Mouse (Mus musculus) thymus, postnatal 14 days (tissue): ENCODE measurements around the gene Lgals2.
A peak's percentile ranks its signal among the peaks of the same experiment; 100 is the strongest.

ENCODE experiments used
- DNase-seq: peaks from one replicate; pipeline ENCODE4 v3.0.0; 2021

The Lgals2 gene

DNA sequence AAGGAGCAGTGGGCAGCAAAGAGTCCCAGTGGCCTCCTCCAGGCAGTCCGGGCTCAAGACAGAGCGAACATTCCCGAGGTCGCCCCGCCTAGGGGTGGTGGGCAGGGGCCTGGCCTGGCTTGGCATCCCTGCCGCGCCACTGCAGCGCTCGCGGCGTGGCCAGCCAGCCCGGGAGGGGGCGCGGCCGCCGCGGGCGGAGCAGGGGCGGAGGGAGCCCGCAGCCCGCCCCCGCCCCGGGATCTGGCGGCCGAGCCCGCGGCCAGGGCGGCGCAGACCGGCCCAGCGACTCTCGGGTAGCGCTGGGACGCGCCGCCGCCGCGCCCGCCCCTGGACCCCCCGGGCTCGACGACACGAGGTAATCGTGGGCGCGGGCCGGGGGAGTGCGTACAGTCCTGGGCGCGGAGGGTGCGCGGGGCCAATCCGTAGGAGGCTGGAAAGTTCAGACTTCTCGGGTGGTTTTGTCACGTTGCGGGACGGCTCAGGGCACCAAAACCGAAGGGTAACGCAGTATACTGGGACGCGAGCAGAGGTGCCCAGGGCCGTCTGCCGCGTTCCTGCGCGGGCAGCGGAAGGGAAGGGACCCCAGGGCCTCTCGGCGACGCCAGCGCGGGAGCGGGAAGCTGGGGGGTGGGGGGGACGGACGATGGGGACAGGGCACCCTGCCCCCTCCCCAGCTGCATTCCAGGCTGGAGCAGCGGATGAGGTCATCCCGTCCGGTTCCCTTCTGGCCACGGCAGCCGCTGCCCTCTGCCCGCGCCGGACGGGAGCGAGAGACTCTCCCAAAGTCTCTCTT lies 12.8 kb downstream of the Lgals2 start, which contains the start of gene Cdc42ep1:
Cdc42ep1 (plus strand) TSS at position 254 of the 793 bp plus-strand sequence.
- no peak for DNase-seq

DNA sequence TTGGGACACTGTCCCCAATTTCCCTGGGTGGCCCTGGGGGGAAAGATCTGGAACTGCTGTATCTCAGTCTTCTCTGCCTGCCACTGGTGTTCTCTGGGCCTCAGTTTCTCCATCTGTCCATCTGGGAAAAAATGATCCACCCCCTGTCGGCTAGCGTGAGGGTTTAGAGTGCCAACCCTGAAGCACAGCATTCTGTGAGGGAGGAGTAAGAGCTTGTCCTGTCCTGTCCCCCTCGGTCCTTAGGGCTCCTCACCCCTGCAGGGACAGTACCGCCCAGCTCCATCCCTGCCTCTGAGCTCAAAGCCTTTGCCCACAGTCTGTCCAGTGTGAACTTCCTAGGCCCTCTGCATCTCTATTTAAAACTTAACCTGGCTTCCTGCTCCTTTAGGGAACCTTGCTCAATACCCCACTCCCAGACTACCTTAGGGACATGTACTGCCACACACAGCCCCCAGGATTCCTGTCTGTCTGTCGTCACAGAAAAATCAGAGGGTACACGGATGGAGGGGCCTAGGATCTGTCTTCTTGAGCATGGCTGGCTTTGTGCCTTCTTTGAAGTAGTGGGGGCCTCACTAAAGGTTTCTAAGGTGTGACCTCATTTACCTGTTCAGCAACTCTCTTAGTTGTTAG lies 14.1 kb downstream of the Lgals2 start:
- DNase-seq = no peak

DNA sequence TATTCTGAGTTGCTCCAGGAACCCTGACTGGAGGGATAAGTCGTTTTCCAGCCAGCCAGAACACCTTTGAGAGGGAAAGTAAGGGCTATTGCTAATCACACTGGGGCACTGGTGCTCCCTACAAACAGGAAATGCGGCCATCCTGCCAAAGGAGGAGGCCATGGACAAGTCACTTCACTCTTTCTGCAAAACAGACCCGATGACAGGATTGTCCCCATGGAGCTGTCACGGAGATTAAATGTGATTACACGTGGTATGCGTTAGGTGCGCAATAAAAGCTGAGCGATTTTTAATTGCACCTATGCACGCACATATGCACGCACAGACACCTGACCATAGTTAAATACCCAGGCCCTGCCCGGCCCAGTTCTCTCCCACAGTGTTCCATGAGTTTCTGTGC lies 14.6 kb downstream of the Lgals2 start:
- DNase-seq = no peak

DNA sequence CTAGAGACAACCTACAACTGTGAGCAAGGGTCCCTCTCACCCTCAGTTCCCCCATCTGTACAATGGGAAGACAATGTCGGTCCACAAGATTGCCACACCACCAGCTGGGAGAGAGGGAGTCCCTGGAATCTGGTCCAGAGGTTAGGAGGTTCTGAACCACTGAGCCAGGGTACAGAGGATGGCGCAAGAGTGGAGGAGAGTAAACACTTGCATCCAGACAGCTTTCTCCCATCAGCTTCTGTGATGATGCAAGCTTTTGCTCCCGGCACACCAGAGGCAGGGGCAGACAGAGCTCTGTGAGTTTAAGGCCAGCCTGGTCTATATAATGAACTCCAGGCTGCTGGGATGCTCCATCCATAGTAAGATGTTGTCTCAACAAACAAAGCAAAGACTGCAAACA lies 15.1 kb downstream of the Lgals2 start:
- DNase-seq = no peak

DNA sequence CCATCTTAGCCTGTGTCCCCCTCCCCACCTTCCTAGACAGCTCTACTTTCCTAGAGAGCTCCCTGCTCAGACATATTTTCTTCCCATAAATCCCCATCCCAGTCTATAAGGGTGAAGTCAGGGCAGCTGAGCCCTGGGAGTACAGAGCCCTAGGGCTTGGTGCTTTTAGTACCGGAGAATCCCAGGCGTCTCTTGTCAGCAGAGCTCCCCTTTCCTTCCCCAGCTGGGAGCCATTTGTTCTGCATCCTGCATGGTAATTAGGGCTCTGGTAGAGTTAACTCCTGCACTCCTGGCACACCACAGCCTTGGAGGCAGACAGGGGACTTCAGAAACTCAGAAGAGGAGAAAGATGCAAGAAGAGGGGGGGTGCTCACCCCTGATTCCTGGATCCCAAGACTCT lies 15.6 kb downstream of the Lgals2 start:
- no peak for DNase-seq

DNA sequence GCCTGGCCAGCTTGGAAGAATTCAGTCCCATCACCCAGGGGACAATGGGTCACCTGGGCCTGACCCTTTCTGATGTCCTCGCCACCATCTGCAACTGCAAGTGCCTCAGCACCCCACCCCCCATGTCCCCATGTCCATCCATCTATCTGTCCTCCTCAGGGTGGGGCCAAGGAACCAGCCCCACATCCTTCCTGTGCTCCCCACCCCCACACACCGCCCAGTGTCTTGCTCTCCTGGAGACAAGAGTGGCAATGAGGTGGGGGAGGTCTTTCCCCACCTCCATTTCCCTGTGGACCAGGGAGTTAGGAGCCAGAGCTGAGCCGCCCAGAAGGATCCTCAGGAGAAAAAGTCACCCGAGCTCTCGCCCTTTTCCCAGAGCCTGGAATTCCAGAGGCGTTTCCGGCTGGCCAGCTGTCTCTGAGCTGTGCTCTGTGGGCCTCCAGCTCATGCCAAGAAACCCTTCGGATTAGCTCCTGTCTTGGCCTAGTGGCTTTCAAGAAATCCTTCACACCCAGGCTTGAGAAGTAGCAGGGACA lies 19.2 kb downstream of the Lgals2 start:
- no peak for DNase-seq

DNA sequence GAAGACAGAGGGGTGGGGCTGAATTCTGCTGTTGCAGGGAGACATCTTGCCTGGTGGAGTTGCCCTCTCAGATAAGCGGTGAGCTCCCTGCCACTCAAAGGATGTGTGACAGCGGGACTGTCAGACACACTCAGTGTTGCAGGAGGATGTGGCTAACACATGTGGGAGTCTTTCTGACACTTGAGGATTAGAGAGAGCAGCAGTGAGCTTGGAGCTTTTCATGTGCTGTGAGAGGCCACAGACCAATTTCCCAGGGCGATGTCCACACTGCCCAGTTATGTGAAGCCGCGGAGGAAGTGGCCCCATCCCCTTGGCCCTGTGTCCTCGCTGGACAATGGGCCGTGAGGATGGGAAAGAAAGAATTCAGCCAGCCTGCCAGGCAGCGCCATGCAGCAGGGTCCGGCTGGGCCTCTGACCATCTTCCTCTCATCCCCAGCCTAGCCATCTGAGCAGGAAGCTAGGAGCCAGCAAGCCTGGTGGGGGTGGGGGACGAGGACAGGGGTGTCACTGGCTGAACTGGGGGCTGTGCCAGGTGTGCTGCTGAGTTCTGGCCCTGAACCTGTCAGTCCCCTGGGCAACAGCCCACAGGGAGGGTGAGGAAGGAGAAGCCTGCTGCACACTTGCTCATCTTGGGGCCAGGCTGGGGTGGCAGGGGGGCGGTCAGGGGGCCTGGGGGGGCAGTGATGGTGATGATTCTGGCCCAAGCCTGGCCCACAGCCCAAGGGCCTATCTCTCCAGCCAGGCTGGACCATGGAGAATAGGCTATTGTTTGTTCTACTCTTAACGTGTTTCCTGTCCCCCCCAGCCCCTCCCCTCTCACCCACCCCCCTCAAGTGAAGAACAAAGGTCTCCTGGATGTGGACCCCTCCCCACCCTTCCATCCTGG lies 19.9 kb downstream of the Lgals2 start:
- DNase-seq = peak; percentile 38

DNA sequence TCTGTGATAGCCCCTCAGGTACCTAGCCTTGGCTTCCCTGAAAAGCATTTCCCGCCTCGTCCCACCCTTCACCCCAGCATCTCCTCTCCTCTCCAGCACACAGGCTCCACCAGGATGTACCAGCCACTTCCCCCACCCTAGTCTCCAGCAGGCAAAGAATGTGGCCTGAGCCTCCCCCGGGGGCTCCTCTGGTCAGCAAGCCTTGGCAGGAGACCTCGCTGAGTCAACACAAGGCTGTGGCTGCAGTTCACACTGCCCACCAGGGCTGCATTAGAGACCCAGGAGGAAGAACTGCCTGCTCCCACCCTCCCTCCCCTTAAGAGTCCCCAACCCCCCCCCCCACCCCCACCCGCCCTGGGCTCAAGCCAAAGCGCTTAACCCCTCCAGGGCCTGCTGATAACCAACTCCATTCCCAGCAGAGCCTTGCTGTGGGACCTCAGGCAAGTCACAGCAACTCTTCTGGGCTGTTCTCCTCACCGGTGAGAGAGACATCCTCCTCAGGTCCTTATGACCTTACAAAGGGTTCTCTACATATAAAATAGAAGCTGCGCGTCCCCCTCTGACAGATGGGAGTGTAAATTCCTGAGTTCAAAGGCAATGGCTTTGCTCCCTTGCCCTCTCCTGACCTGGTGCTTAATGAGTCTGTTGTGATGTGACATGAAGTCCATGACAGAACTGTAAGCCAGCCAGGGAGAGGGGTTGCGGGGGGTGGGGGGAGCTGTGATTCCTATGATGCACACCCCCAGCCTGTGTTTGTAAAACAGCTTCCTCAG lies 20.9 kb downstream of the Lgals2 start:
- DNase-seq = no peak

DNA sequence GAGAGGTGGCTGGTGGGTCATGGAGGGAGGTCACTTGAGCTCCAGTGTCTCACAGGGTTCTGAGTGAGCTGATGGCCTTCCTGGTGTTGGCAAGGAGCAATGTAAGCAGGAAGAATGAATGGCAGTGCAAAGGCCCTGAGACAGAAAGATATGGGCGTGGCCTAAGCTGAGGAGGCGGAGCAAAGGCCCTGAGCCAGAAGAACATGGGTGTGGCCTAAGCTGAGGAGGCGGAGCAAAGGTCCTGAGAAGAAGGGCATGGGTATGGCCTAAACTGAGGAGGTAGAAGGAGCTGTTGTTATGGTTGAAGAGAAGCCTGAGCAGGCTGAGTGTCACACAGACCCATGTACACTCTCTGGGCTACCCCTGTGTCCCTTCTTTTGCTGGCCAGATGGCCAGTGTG lies 21.7 kb downstream of the Lgals2 start:
- DNase-seq = no peak

DNA sequence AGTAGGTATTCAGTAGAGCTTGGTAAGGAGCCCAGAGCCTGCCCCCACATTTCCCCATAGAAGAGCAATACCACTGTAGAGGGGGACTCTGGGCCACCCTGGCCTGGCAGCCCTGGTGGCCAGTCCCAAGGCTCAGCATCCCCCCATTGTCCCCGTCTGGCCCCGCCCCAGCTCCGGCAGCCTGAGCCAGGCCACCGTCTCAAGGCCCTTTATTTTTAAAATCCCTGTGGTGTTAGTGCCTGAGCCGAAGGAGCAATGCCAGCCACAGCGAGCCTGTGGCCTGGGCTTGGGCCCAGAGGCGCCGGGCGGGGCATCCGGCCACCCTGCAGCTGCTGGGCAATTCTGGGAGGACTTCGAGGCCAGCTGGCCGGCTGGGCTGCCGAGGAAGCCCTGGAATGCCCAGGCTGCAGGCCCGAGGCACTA lies 22.6 kb downstream of the Lgals2 start:
- DNase-seq = no peak

DNA sequence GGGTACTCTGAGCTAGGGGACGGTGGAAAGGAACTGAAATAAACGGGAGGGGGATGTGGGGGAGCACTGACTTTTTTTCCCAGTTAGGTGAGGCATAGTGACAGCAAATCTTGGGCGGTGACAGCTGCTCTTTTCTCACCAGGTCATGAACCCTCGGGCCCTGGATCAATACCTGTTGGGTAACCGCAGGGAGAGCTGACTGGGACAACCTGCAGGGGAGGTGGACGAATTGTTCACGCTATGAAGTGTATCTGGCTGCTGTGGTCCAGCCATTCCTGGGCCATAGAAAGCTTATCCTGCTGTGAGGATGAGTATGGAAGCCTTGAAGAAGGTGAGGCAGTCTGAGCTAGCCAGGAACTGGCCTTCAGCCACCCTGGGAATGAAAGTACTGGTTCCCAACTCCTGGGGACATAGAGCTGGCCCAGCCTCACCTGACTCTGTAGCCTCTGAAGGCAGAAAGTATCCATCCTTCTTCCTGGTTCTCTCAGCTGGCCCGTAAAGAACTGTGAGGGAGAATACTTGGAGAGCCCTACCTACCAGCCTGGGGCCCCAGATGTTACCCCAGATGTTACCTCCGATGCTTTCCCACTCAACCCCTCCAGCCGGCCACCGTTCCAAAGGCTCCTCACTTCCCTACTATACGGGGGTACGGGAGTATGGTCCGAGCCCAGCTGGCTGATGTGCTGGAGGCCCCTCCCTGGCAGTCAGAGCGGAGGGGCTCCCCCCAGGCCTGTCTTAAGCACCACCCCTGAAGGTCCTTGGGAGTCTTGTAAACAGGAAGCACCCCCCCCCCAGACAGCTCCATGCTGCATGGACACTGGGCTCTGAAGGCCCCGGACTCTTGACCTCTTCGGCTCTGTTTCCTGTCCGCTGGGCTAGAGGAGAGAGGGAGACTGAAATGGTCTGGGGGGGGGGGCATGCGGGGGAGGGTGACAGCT lies 23.3 kb downstream of the Lgals2 start:
- no peak for DNase-seq

DNA sequence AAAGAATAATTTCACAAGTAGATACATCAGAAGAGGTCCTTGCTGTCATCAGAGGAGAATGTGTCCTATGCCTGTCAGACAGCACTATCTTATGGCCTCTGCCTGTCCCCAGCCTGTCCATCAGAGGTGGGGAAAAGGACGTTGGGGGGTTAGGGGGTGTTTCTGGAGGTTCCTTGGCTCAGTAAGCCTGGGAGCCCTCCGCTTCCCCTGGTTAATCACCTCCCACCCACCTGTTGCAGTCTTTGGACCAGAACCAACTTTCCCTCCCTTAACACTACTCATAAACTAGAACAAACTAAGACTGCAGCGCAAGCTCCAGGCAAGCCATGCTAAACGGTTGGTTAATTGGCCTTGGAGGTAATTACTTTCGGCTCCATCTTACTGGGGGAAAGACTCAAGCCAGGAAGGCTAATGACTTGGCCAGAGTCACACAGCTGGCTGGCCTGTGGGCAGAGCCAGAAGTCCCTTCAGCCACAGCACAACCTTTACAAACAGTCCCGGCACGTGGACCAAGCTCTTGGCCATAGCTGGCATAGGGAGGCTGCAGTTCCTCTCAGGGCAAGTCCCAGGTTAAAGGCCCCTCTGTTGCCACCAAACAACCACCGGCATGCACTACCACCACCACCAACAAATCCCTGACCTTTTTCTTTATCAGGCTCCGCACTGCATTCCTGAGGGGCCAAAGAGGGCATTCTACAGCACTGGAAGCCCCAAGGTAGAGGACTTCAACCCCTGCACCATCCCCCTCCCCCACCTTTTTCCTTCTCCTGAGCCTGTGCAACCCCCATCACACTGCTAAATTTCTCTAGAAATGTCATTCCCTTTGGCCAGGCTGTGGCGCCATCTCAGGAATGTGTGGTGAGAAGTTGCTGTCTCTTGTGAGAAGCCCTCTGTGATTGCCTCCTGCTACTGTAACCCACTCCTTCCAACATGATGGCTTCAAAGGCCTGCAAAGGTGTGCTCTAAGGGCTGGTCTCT lies 24.3 kb downstream of the Lgals2 start:
- DNase-seq = no peak

DNA sequence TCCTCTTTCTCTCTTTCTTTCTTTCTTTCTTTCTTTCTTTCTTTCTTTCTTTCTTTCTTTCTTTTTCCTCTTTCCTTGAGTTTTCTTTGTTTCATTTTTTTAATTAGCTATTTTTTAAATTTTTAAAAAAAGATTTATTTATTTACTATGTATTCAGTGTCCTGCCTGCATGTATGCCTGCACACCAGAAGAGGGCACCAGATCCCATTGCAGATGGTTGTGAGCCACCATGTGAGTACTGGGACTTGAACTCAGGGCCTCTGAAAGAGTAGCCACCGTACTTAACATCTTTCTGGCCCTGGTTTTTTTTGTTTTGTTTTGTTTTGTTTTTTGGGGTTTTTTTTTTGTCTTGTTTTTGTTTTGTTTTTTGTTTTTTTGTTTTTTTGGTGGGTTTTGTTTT lies 25.7 kb downstream of the Lgals2 start:
- no peak for DNase-seq

DNA sequence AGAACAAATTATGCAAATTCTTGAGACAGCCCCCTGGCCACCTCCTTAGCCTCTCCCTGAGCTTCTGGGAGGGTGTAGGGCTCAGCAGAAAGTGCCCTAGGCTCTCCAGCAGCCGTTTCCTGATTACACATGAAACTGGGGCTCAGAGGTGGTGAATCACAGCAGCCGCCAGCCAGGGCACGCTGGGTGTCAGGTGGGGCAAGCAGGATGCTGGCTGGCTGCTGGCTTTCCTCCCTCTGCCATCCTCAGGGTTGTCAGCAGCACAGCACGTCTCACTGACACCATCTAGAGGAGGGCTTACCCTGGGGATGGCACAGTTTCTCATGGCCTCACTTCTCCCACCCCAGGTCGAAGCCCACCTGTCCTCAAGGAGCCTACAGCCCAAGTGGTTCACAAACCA lies 27.0 kb downstream of the Lgals2 start:
- peak; percentile 78 for DNase-seq

DNA sequence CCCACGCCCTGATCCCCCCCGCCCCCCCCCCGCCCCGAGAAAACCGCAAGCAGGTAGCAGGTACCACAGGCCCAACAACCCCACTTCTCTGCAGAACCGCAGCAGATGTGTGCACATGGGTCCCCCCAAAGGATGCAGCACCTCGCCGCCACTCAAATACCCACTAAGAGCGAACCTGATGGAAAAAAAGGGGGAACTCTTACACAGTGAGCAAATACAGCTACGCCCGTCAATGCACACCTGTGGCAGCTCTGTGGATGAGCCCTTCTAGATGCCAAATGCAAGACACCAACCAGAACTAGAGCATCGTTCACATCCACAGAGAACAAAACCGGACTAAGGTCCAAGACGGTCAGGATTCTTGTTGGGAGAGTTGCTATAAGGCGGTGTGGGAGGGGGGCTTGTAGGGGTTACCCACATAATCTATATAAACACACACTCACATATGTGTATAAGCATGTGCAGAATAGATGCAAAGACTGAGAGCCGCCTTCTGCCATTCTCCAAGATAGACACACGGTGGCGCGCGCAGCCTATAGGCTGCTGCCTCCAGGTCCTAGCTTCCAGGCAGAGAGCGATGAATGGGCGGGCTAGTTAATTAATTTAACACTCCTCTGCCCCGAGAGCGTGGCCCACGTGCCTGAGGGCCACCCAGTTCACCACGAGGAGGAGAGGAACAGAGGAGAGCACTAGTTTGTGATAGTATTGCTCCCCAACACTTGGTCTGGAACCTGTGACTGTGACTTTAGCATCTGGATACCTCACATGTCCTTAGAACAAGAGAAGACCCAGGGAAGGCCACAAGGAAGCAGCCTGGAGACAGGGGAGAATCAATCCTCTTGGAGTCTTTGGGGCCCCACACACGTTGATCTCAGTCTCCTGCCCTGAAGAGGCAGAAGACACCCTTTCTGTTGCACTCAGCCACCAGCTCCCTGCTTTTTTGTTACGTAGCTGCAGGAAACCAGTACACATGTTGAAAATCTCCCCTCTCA lies 28.8 kb downstream of the Lgals2 start:
- DNase-seq = peak; percentile 73

DNA sequence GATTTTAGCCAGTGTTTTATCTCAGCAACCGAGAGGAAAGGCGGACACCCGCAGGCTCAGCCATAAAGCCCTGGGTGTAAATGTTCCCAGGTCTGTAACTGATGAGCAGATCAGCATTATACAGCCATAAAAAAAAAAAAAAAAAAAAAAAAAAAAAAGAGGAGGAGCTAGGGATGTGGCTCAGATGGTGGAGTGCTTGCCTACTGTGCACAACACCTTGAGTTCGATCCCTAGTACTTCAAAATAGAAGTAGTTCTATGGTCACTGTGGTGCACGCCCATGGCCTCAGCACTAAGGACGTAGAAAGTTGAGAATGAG lies 39.3 kb downstream of the Lgals2 start:
- DNase-seq = no peak

DNA sequence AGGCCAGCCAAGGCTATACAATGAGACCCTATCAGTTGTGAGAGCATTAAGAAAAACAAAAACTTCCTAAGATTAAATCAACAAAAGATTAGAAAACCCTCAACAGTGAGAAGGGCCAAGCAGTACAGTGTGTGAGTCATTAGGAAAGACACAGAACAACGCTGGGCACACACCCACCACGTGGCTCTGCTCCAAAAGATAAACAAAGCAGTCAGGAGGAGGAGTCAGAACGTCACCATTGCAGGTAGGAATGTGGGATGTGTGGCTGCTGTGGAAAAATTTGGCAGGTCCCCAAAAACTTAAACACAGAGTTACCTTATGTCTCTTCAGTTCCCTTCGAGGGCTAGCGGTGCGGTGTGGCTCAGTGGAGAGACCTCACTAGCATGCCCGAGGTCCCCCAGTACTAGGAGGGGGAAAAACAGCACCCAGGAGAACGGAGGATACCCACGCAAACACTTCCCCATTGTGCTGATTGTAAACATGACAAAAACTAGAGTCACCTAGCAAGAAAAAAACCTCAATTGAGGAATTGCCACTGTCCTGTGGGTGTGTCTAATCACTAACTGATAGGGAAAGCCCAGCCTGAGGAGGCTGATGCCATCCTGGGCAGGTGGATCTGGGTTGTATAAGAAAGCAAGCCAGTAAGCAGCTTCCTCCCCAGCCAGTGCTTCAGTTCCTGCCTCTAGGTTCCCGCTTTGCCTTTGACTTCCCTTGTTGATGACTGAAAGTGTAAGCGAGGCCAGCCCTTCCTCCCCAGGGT lies 39.8 kb downstream of the Lgals2 start:
- no peak for DNase-seq

DNA sequence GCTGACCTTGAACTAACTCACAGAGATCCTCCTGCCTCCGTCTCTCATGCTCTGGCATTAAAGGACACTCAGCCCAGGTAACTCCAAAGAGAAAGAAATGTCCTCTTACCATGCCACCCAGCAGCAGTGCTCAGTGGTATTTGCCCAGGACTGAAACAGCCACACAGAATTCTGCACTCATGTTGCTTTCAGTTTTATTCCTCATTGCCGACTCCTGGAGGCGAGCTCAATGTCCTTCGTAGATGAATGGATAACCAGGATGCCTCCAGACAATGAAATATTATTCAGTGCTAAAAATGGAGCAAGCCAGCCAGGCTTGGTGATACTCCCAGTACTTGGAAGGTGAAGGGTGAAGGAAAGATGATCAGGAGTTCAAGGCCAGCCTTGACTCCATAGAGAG lies 41.7 kb downstream of the Lgals2 start:
- no peak for DNase-seq
